ENCODE assay signal across 1 mouse cellular context in the genomic region with DNA sequence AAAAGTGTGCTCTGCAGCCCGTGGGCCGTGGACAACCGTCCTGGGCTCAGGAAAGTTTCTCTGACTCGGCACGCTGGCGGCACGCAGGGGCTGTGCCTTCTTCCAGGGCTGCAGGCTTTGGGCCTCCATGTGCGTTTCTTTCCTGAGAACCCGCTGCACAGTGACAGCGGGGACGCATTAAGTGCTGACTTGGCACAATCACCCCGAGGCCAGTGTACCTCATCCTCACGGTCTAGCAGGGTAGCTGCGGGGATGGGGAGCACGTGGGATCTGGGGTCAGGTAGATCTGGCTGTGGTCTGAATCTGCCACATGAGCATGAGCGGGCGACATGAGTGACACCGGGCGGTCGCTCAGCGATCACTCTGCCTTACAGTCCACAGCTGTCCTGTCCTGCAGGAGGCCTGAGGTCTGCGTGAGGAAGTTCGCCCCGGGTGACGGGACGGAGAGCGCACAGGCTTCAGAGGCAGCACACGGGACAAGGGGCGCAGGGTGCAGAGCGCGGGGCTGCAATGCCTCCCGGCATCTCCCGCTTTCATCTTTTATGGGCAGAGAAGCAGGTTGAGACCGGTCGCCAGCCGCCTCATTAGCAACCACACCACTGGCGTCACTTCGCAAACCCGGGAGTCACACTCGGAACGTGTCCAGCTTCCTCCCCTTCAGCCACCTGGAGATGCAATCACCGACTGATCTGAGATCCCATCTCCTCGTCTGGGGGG.
A peak's percentile ranks its signal among the peaks of the same experiment; 100 is the strongest.
TF ChIP-seq lines count a peak whose summit lies in the region.

No protein-coding gene starts in this region.

TF ChIP-seq in CH12.LX, 34 proteins besides CTCF, POLR2A, EP300 and RAD21:
- TF ChIP-seq MAFK (IDR thresholded peaks at IDR 0.05; ENCODE audit: insufficient replicate concordance, low read length) (peak; percentile 42; the same call in 1 of the 2 replicates), USF2 (conservative IDR thresholded peaks at IDR 0.05; ENCODE audit: low read depth, low read length) (no peak)
TF ChIP-seq in CH12.LX: peak in this region for 1.
